Mouse (Mus musculus): Measurements from ENCODE around the gene 9130008F23Rik. TPM values are rescaled to one million over a fixed set of nuclear protein-coding genes. Genes with fewer than 3 reads are reported as not detected.

Gene 9130008F23Rik
- 5.0 and 5.8 TPM in 2 replicates for polyA plus RNA-seq (2012; rRNA removed)

DNA sequence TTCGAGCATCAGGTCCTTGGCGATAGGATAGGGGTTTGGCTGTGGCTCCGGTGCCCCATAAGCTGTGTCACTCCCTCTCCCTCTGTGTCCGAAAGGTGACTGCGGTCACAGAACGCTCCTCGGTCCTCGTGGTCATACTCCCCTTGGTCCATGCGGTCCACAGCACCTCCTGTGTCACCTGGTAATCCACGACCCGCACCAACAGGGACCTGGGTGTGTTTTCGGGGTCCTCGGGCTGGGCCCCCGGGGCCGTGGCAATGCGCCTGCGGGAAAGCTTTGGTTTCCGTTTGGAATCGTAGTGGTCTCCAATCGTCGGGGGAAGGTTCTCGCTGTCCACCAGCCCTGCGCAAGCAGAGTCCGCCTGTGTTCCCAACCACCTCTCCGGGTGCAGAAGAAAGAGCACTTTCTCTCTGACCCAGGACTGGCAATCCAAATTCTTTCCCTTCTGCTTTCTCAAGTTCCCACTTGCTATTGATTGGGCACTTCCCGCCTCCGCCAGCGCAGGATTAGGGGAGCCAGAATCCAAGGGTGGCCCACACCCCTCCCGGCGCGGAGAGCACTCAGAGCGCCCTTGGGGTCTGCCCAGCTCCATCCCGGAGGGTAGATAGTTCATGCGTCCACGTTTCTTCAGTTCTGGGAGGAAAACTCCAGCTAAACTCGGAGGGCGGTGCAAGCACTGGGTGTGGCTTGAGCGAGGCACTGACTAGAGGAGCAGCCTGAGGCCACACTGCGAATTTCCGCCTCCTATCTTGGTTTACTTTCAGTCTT is at the start of gene 9130008F23Rik:
9130008F23Rik (minus strand) TSS at position 636 of the 768 bp plus-strand sequence.

DNA sequence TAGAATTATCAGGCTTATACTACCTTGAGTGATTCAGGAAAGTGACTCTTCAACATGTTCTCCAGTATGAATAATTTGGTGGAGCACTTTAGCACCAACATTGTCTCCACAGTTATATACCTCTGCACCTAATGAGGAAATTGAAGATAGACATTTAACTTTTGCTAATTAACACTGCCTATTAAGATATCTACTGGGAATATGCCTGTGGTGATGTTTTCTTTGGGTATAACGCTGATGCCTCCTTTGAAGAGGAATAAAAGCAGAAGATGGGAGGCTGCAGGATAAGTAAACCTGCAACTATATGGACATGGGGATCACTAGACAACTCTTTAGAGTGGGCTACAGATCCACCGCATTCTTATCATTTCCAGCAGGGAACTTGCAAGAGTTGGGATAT is 33.9 kb upstream of the 9130008F23Rik start, which contains the start of gene Glyatl3:
Glyatl3 (minus strand) TSS at position 101 of the 400 bp plus-strand sequence.

Other genes starting within 250 kb of the 9130008F23Rik start
- gene Esp3, start 248.5 kb downstream of the 9130008F23Rik start, polyA plus RNA-seq (2012; rRNA removed), result not detected in 2 replicates
- not detected in 2 replicates for gene Esp1, start 153.4 kb downstream of the 9130008F23Rik start, polyA plus RNA-seq (2012; rRNA removed)
- gene Crisp2, start 73.6 kb downstream of the 9130008F23Rik start, polyA plus RNA-seq (2012; rRNA removed), result not detected in 2 replicates
- not detected in 2 replicates for gene Rhag, start 69.4 kb downstream of the 9130008F23Rik start, polyA plus RNA-seq (2012; rRNA removed)
- gene Glyatl3, start 33.8 kb upstream of the 9130008F23Rik start, polyA plus RNA-seq (2012; rRNA removed), result not detected in 2 replicates
- gene Mut, start 54.1 kb upstream of the 9130008F23Rik start, polyA plus RNA-seq (2012; rRNA removed), result 1.4 and 1.8 TPM in 2 replicates
- 0.08 TPM in 1 of 2 replicates, not detected in the other for gene Cenpq, start 54.5 kb upstream of the 9130008F23Rik start, polyA plus RNA-seq (2012; rRNA removed)